Mouse (Mus musculus) heart, embryonic 14.5 days (tissue): Measurements from ENCODE around the gene Txn1. TPM values are rescaled to one million over a fixed set of nuclear protein-coding genes. Genes with fewer than 3 reads are reported as not detected.

Experiments used
- ATAC-seq: fragments of 200-750 bp; cut with Nextera tagmentation; 2 replicates; pipeline ENCODE4 v1.8.0; 2017; ENCODE audit warnings: low read depth, moderate TSS enrichment; ENCODE audit not compliant: insufficient number of reproducible peaks, insufficient read depth, low FRiP score
- H3K27ac ChIP-seq, 2 experiments: fragments of 200-500 bp in 1 of 2; fragments of 300-500 bp in 1 of 2; sonication (generic) in 1 of 2; replicated peaks in 1 of 2; 2 replicates each; pipeline ENCODE4 v1.5.1; 2012 to 2014; ENCODE audit warnings: low read depth in 2 of 2, low read length in 2 of 2, control low read depth in 1 of 2, mild to moderate bottlenecking in 1 of 2, mixed read lengths in 1 of 2; ENCODE audit not compliant: control insufficient read depth in 1 of 2, insufficient read depth in 1 of 2
- H3K27me3 ChIP-seq: fragments of 300-500 bp; sonication (generic); 2 replicates; pipeline ENCODE4 v1.6.1; 2014; ENCODE audit warnings: mild to moderate bottlenecking, low read length, control low read depth; ENCODE audit not compliant: control insufficient read depth, insufficient read depth
- H3K36me3 ChIP-seq: fragments of 300-500 bp; sonication (generic); 2 replicates; pipeline ENCODE4 v1.6.1; 2014; ENCODE audit warnings: mild to moderate bottlenecking, control low read depth, low read length, mixed read lengths; ENCODE audit not compliant: control insufficient read depth, insufficient read depth
- H3K4me1 ChIP-seq, 2 experiments: fragments of 200-500 bp in 1 of 2; fragments of 300-500 bp in 1 of 2; sonication (generic) in 1 of 2; 2 replicates each; pipeline ENCODE4 v1.6.1; 2012 to 2014; ENCODE audit warnings: low read length in 2 of 2, control low read depth in 1 of 2, mixed read lengths in 1 of 2; ENCODE audit not compliant: control insufficient read depth in 2 of 2, insufficient read depth in 2 of 2
- H3K4me2 ChIP-seq: fragments of 300-500 bp; sonication (generic); 2 replicates; pipeline ENCODE4 v1.6.1; 2014; ENCODE audit warnings: mild to moderate bottlenecking, low read length
- H3K4me3 ChIP-seq, 2 experiments: fragments of 200-500 bp in 1 of 2; fragments of 300-500 bp in 1 of 2; sonication (generic) in 1 of 2; 2 replicates each; pipeline ENCODE4 v1.5.1; 2012 to 2014; ENCODE audit warnings: low read length in 2 of 2, mild to moderate bottlenecking in 2 of 2, control low read depth in 1 of 2, low read depth in 1 of 2, moderate library complexity in 1 of 2; ENCODE audit not compliant: control insufficient read depth in 1 of 2, insufficient read depth in 1 of 2
- H3K9ac ChIP-seq: fragments of 300-500 bp; sonication (generic); 2 replicates; pipeline ENCODE4 v1.6.1; 2014; ENCODE audit warnings: mild to moderate bottlenecking, low read length
- H3K9me3 ChIP-seq: fragments of 300-500 bp; sonication (generic); 2 replicates; pipeline ENCODE4 v1.6.1; 2016; ENCODE audit warnings: low read length, control low read depth; ENCODE audit not compliant: control insufficient read depth
- WGBS: fragments of 180-500 bp; shearing (Covaris S2); extraction: QIAGEN DNeasy Blood & Tissue Kit; methylation state at CpG from one replicate; pipeline ENCODE4 v1.1.7; 2014; 5-methylcytosine and 5-hydroxymethylcytosine counted together
- polyA plus RNA-seq: library from polyadenylated mRNA; unstranded; fragments of >200 nt; fragmentation: Nextera tagmentation; extraction: Ambion mirVana; gene quantifications from 2 replicates; pipeline ENCODE4 v1.2.1, GENCODE M21; 2014

Gene Txn1
- polyA plus RNA-seq, 1 experiment from 2014 or later: 325 TPM

- Histone ChIP-seq H3K27me3 (no peaks in the 10 kb centered on the region), H3K27ac (no peak overlapping the region), H3K9ac (no peak overlapping the region), H3K4me2 (no peak overlapping the region), H3K9me3 (no peaks in the 10 kb centered on the region), H3K4me3 (no peak overlapping the region), H3K4me1 (no peaks in the 10 kb centered on the region), H3K36me3 (peaks cover 34% of the 10 kb centered on the region)
- 55% methylated on average over 4 of the region's 4 CpGs for WGBS
- no peak for ATAC-seq
Observed at GRCm38 (mm10) chr4:57940631-57941030, 15.6 kb downstream of the Txn1 start.

DNA sequence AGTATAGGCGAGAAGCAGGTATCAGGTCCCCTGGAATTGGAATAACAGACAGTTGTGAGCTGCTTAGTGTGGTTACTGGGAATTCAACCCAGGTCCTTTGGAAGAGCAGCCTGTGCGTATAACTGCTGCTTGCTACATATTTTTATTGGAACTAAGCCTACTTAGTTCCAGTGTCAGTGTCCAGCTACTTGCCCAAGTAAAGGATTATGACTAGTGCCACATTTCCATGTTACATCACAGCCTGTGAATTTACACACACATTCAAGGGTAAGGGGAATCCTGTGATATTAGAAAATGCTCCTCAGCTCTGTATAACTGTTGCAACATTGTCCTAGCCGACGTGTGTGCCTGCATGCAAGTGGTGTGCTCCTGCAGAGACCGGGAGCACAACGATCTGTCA lies 18.9 kb downstream of the Txn1 start:
- H3K9ac ChIP-seq: no peak overlapping the region
- no peaks in the 10 kb centered on the region for H3K9me3 ChIP-seq
- no peaks in the 10 kb centered on the region for H3K27me3 ChIP-seq
- H3K27ac ChIP-seq: no peak overlapping the region
- peaks cover under 1% of the 10 kb centered on the region; the same call in 1 of the 2 replicates for H3K36me3 ChIP-seq
- no peak for ATAC-seq
- no peak overlapping the region for H3K4me3 ChIP-seq
- no peak overlapping the region for H3K4me2 ChIP-seq
- WGBS: 82% methylated on average over 6 of the region's 6 CpGs
- no peaks in the 10 kb centered on the region for H3K4me1 ChIP-seq

DNA sequence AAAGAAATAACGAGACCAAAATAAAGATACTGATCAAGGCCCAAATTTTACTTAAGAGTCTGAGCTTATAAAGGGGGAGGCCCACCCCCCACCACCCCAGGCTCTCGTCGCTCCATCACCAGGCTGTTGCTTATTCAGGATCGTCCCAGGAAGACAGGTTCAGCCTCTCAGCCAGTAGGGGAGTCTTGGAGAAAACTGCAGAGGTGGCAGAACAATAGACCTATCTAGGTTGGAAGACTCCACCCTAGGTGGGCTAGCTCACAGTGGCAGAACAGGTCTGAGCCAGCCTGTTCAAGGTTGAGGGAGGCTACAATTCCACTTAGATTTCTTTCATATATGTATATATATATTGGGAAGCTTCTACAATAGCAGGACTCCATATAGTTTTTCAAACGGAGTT lies 22.0 kb downstream of the Txn1 start:
- WGBS: 65% methylated on average over 5 of the region's 5 CpGs
- H3K27ac ChIP-seq: no peak overlapping the region
- H3K9me3 ChIP-seq: no peaks in the 10 kb centered on the region
- no peaks in the 10 kb centered on the region for H3K4me1 ChIP-seq
- H3K9ac ChIP-seq: no peak overlapping the region
- no peak for ATAC-seq
- H3K4me3 ChIP-seq: no peak overlapping the region
- no peak overlapping the region for H3K4me2 ChIP-seq
- H3K27me3 ChIP-seq: no peaks in the 10 kb centered on the region
- H3K36me3 ChIP-seq: no peaks in the 10 kb centered on the region

DNA sequence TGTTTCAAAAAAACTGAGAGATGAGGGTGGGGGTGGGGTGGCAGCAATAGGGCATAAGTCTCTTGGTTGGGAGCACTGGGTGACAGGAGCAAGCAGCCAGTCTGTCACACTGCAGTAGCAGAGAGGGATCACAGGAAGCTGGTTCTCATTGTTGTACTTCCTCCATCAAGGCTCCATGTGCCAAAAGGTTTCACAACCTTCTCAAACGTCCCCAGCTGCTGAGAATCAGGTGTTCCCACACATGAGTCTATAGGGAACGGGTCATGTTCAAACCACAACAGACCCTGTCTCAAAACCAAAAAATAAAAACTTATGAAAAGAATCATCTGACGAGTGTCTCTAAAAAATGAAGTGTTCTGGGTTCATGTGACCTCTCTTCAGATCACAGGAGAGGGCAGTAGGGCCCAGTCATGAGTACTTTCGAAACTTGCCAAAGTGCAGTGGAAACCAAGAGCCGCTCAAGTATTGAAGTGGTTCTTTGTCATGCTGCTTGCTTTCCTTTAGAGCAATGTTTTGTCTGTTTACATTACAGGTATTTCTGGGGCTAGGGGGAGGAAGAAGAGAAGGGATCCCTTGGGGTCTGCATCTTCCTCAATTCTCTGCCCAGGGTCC lies 25.5 kb downstream of the Txn1 start:
- H3K4me1 ChIP-seq: no peaks in the 10 kb centered on the region
- 67% methylated on average over 5 of the region's 5 CpGs for WGBS
- H3K4me2 ChIP-seq: no peak overlapping the region
- H3K9me3 ChIP-seq: no peaks in the 10 kb centered on the region
- no peak overlapping the region for H3K9ac ChIP-seq
- ATAC-seq: no peak
- H3K36me3 ChIP-seq: no peaks in the 10 kb centered on the region
- no peak overlapping the region for H3K27ac ChIP-seq
- H3K27me3 ChIP-seq: no peaks in the 10 kb centered on the region
- no peak overlapping the region for H3K4me3 ChIP-seq

- 0 out of 2 replicates have a peak, but pooled peaks have one; percentile 54 for ATAC-seq
- no peaks in the 10 kb centered on the region for H3K4me1 ChIP-seq
- H3K27ac ChIP-seq: no peak overlapping the region
- no peaks in the 10 kb centered on the region for H3K36me3 ChIP-seq
- WGBS: 17% methylated on average over 3 of the region's 3 CpGs
- H3K9me3 ChIP-seq: no peaks in the 10 kb centered on the region
- H3K9ac ChIP-seq: no peak overlapping the region
- H3K4me2 ChIP-seq: no peak overlapping the region
- H3K27me3 ChIP-seq: no peaks in the 10 kb centered on the region
- H3K4me3 ChIP-seq: no peak overlapping the region
Observed at GRCm38 (mm10) chr4:57927464-57928205, 28.6 kb downstream of the Txn1 start.

GRCm38 (mm10) chr4:57924556-57925071 lies 31.6 kb downstream of the Txn1 start:
- H3K9ac ChIP-seq: no peak overlapping the region
- ATAC-seq: no peak
- no peak overlapping the region for H3K4me3 ChIP-seq
- H3K4me1 ChIP-seq: no peaks in the 10 kb centered on the region; a peak in 1 of 4 replicates
- WGBS: 81% methylated on average over 6 of the region's 6 CpGs
- H3K27ac ChIP-seq: no peak overlapping the region
- H3K36me3 ChIP-seq: no peaks in the 10 kb centered on the region
- no peaks in the 10 kb centered on the region for H3K9me3 ChIP-seq
- H3K27me3 ChIP-seq: no peaks in the 10 kb centered on the region
- H3K4me2 ChIP-seq: no peak overlapping the region

- ATAC-seq: no peak
- Histone ChIP-seq H3K4me3 (no peak overlapping the region), H3K27ac (no peak overlapping the region), H3K4me2 (no peak overlapping the region), H3K4me1 (no peaks in the 10 kb centered on the region; a peak in 1 of 4 replicates), H3K9me3 (no peaks in the 10 kb centered on the region), H3K27me3 (no peaks in the 10 kb centered on the region), H3K36me3 (no peaks in the 10 kb centered on the region), H3K9ac (no peak overlapping the region)
- 72% methylated on average over 5 of the region's 5 CpGs for WGBS
Observed at GRCm38 (mm10) chr4:57922171-57922570, 34.0 kb downstream of the Txn1 start.
